ENCODE assay signal across 9 mouse cellular contexts in the genomic region with DNA sequence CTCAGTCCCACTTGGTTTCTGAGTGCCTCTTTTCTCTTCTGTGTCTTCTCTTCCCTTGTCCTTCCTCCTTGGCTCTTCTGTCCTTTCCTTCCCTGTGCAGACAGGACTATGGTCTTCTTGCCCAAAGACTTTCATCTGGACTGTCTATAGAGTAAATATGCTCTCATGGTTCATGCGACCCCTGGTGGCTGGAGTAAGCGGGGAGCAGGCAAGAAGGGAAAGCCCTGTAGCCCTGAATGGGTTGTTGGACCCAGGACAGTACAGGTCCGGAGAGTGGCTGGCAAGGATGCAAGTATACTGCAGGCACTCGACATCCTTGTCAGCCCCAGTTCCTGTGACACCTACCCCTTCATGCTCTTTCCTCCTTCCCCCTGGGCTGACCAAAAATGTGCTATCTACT. TPM values are rescaled to one million over a fixed set of nuclear protein-coding genes. Genes with fewer than 3 reads are reported as not detected.
DNase-seq lines count a peak whose midpoint lies in the region; ATAC-seq and TF ChIP-seq lines count a peak whose summit lies in the region.
"Had no signal": no experiment of that assay in that cellular context is flagged by ENCODE, and none has a peak within 500 bp of the region (broad histone marks: within the 10 kb centered on the region; RNA-seq: fewer than 3 reads in every experiment).

No protein-coding gene starts in this region.

- H3K4me1 ChIP-seq in forebrain, embryonic 14.5 days (ENCODE audit: control insufficient read depth, insufficient read depth, low read length), result no peaks in the 10 kb centered on the region
- H3K4me1 ChIP-seq in intestine, postnatal 0 days (replicated peaks; ENCODE audit: control insufficient read depth, insufficient read depth, low read length), result no peaks in the 10 kb centered on the region
- no peaks in the 10 kb centered on the region for H3K4me1 ChIP-seq in midbrain, postnatal 0 days (ENCODE audit: insufficient read depth, low read length)
- no peaks in the 10 kb centered on the region for H3K4me1 ChIP-seq in stomach, embryonic 15.5 days

- H3K27ac ChIP-seq in forebrain, embryonic 14.5 days (ENCODE audit: low read depth, low read length), result no peak overlapping the region; the same call in 1 of the 2 replicates
- H3K27ac ChIP-seq in intestine, postnatal 0 days (ENCODE audit: low read depth, low read length), result no peak overlapping the region
- H3K27ac ChIP-seq in midbrain, postnatal 0 days (ENCODE audit: low read depth, low read length), result no peak overlapping the region; the same call in 1 of the 2 replicates
- no peak overlapping the region for H3K27ac ChIP-seq in stomach, embryonic 15.5 days

- H3K4me2 ChIP-seq in forebrain, embryonic 14.5 days (ENCODE audit: low read length), result no peak overlapping the region
- H3K4me2 ChIP-seq in intestine, postnatal 0 days (replicated peaks; ENCODE audit: low read depth), result no peak overlapping the region
- no peak overlapping the region for H3K4me2 ChIP-seq in midbrain, postnatal 0 days (ENCODE audit: low read depth, low read length, poor library complexity, severe bottlenecking)
- no peak overlapping the region for H3K4me2 ChIP-seq in stomach, embryonic 15.5 days

- H3K27me3 ChIP-seq in forebrain, embryonic 14.5 days (replicated peaks; ENCODE audit: control insufficient read depth, insufficient read depth, low read length), result no peaks in the 10 kb centered on the region
- H3K27me3 ChIP-seq in intestine, postnatal 0 days (replicated peaks; ENCODE audit: control insufficient read depth, insufficient read depth, low read length), result no peaks in the 10 kb centered on the region
- H3K27me3 ChIP-seq in midbrain, postnatal 0 days (ENCODE audit: insufficient read depth, low read length), result no peaks in the 10 kb centered on the region
- H3K27me3 ChIP-seq in stomach, embryonic 15.5 days (replicated peaks), result no peaks in the 10 kb centered on the region
- H3K27me3 ChIP-seq: megakaryocyte, embryonic 14.5 days had no signal

- TF ChIP-seq CTCF in intestine, postnatal 0 days (IDR thresholded peaks at IDR 0.05; ENCODE audit: low read depth), result peak; percentile 89
- peak; percentile 89 for TF ChIP-seq CTCF in midbrain, postnatal 0 days (IDR thresholded peaks at IDR 0.05)

- DNase-seq in layer of hippocampus, adult 11-12 months (ENCODE audit: low spot score), result peak; percentile 71
- no peak for DNase-seq in layer of hippocampus, adult 9-10 months (ENCODE audit: low spot score)
- peak; percentile 71 for DNase-seq in brain, adult 2 months (ENCODE audit: low read depth, low spot score)
- peak; percentile 72 for DNase-seq in forebrain, embryonic 14.5 days (ENCODE audit: low spot score)
- peak; percentile 81 for DNase-seq in liver
- DNase-seq in midbrain, postnatal 0 days (ENCODE audit: low spot score), result peak; percentile 61

- peak; percentile 61; the same call in 1 of the 2 replicates for ATAC-seq in forebrain, embryonic 14.5 days
- no peak for ATAC-seq in intestine, postnatal 0 days
- ATAC-seq in midbrain, postnatal 0 days (ENCODE audit: low FRiP score), result peak; percentile 50; the same call in 1 of the 2 replicates
- ATAC-seq in stomach, embryonic 15.5 days (ENCODE audit: insufficient read depth, low FRiP score, low read depth), result peak; percentile 30

- no peaks in the 10 kb centered on the region for H3K9me3 ChIP-seq in forebrain, embryonic 14.5 days (replicated peaks; ENCODE audit: control insufficient read depth, low read length)
- H3K9me3 ChIP-seq in intestine, postnatal 0 days (ENCODE audit: control insufficient read depth), result no peaks in the 10 kb centered on the region
- no peaks in the 10 kb centered on the region for H3K9me3 ChIP-seq in midbrain, postnatal 0 days (ENCODE audit: low read length)
- no peaks in the 10 kb centered on the region for H3K9me3 ChIP-seq in stomach, embryonic 15.5 days
- H3K9me3 ChIP-seq: megakaryocyte, embryonic 14.5 days had no signal

- no peak overlapping the region for H3K9ac ChIP-seq in forebrain, embryonic 14.5 days (ENCODE audit: low read length)
- H3K9ac ChIP-seq in intestine, postnatal 0 days (ENCODE audit: low read depth, low read length), result no peak overlapping the region
- no peak overlapping the region for H3K9ac ChIP-seq in midbrain, postnatal 0 days (replicated peaks; ENCODE audit: low read length, poor library complexity, severe bottlenecking)
- no peak overlapping the region for H3K9ac ChIP-seq in stomach, embryonic 15.5 days

- no peak overlapping the region for H3K4me3 ChIP-seq in forebrain, embryonic 14.5 days (ENCODE audit: low read depth, low read length)
- H3K4me3 ChIP-seq in intestine, postnatal 0 days (ENCODE audit: low read depth, low read length), result no peak overlapping the region
- H3K4me3 ChIP-seq in midbrain, postnatal 0 days (ENCODE audit: low read depth, low read length), result no peak overlapping the region
- no peak overlapping the region for H3K4me3 ChIP-seq in stomach, embryonic 15.5 days (replicated peaks)
- H3K4me3 ChIP-seq: megakaryocyte, embryonic 14.5 days had no signal

- 32% methylated on average over 4 of the region's 4 CpGs for WGBS in forebrain, embryonic 14.5 days
- WGBS in intestine, postnatal 0 days, result 28% methylated on average over 4 of the region's 4 CpGs
- WGBS in midbrain, postnatal 0 days, result 36% methylated on average over 4 of the region's 4 CpGs
- WGBS in stomach, embryonic 15.5 days, result 35% methylated on average over 4 of the region's 4 CpGs

- H3K36me3 ChIP-seq in forebrain, embryonic 14.5 days (ENCODE audit: control insufficient read depth, insufficient read depth, low read length), result peaks cover 61% of the 10 kb centered on the region
- H3K36me3 ChIP-seq in intestine, postnatal 0 days (ENCODE audit: control insufficient read depth, insufficient read depth), result peaks cover 47% of the 10 kb centered on the region
- H3K36me3 ChIP-seq in midbrain, postnatal 0 days (ENCODE audit: insufficient read depth, low read length), result peaks cover 38% of the 10 kb centered on the region
- peaks cover 38% of the 10 kb centered on the region for H3K36me3 ChIP-seq in stomach, embryonic 15.5 days

RNA-seq across cellular contexts. Expression of a gene that starts 5.2 kb away (rescaled TPM):
- polyA plus RNA-seq in forebrain, embryonic 14.5 days (2014; fragmentation: Nextera tagmentation; extraction: Ambion mirVana), result 39.5 and 42.0 TPM in 2 replicates
- 150 and 160 TPM in 2 replicates for polyA plus RNA-seq in intestine, postnatal 0 days (2015; fragmentation: Nextera tagmentation; extraction: Ambion mirVana)
- total RNA-seq in midbrain, postnatal 0 days (2014; rRNA removed), result 70.7 and 99.6 TPM in 2 replicates
- polyA plus RNA-seq in midbrain, postnatal 0 days (2015; fragmentation: Nextera tagmentation; extraction: Ambion mirVana), result 35.9 and 42.2 TPM in 2 replicates
- polyA plus RNA-seq in stomach, embryonic 15.5 days (2015; fragmentation: Nextera tagmentation; extraction: Ambion mirVana), result 31.1 and 34.1 TPM in 2 replicates

RNA-seq across cellular contexts. Expression of a gene that starts 12.2 kb away (rescaled TPM):
- 17.8 and 27.2 TPM in 2 replicates for polyA plus RNA-seq in forebrain, embryonic 14.5 days (2014; fragmentation: Nextera tagmentation; extraction: Ambion mirVana)
- 10.5 and 11.1 TPM in 2 replicates for polyA plus RNA-seq in intestine, postnatal 0 days (2015; fragmentation: Nextera tagmentation; extraction: Ambion mirVana)
- total RNA-seq in midbrain, postnatal 0 days (2014; rRNA removed), result 64.7 and 78.8 TPM in 2 replicates
- polyA plus RNA-seq in midbrain, postnatal 0 days (2015; fragmentation: Nextera tagmentation; extraction: Ambion mirVana), result 16.9 and 18.5 TPM in 2 replicates
- 30.6 and 36.2 TPM in 2 replicates for polyA plus RNA-seq in stomach, embryonic 15.5 days (2015; fragmentation: Nextera tagmentation; extraction: Ambion mirVana)

RNA-seq across cellular contexts. Expression of a gene that starts 15.5 kb away (rescaled TPM):
- polyA plus RNA-seq in forebrain, embryonic 14.5 days (2014; fragmentation: Nextera tagmentation; extraction: Ambion mirVana), result 1,391 and 1,749 TPM in 2 replicates
- polyA plus RNA-seq in intestine, postnatal 0 days (2015; fragmentation: Nextera tagmentation; extraction: Ambion mirVana), result 1,434 and 1,542 TPM in 2 replicates
- total RNA-seq in midbrain, postnatal 0 days (2014; rRNA removed), result 298 and 395 TPM in 2 replicates
- 1,596 and 1,621 TPM in 2 replicates for polyA plus RNA-seq in midbrain, postnatal 0 days (2015; fragmentation: Nextera tagmentation; extraction: Ambion mirVana)
- polyA plus RNA-seq in stomach, embryonic 15.5 days (2015; fragmentation: Nextera tagmentation; extraction: Ambion mirVana), result 1,740 and 2,121 TPM in 2 replicates

RNA-seq across cellular contexts. Expression of a gene that starts 15.9 kb away (rescaled TPM):
- 327 and 347 TPM in 2 replicates for polyA plus RNA-seq in forebrain, embryonic 14.5 days (2014; fragmentation: Nextera tagmentation; extraction: Ambion mirVana)
- 138 and 142 TPM in 2 replicates for polyA plus RNA-seq in intestine, postnatal 0 days (2015; fragmentation: Nextera tagmentation; extraction: Ambion mirVana)
- 149 and 166 TPM in 2 replicates for total RNA-seq in midbrain, postnatal 0 days (2014; rRNA removed)
- polyA plus RNA-seq in midbrain, postnatal 0 days (2015; fragmentation: Nextera tagmentation; extraction: Ambion mirVana), result 326 and 327 TPM in 2 replicates
- 115 and 125 TPM in 2 replicates for polyA plus RNA-seq in stomach, embryonic 15.5 days (2015; fragmentation: Nextera tagmentation; extraction: Ambion mirVana)

RNA-seq across cellular contexts. Expression of a gene that starts 26.9 kb away (rescaled TPM):
- 21.6 and 25.2 TPM in 2 replicates for polyA plus RNA-seq in forebrain, embryonic 14.5 days (2014; fragmentation: Nextera tagmentation; extraction: Ambion mirVana)
- 14.7 and 19.7 TPM in 2 replicates for polyA plus RNA-seq in intestine, postnatal 0 days (2015; fragmentation: Nextera tagmentation; extraction: Ambion mirVana)
- 20.0 and 23.2 TPM in 2 replicates for total RNA-seq in midbrain, postnatal 0 days (2014; rRNA removed)
- 30.2 and 36.1 TPM in 2 replicates for polyA plus RNA-seq in midbrain, postnatal 0 days (2015; fragmentation: Nextera tagmentation; extraction: Ambion mirVana)
- polyA plus RNA-seq in stomach, embryonic 15.5 days (2015; fragmentation: Nextera tagmentation; extraction: Ambion mirVana), result 27.4 and 27.9 TPM in 2 replicates
